Mouse (Mus musculus) liver, embryonic 11.5 days (tissue): Measurements from ENCODE around the gene Psmd12. TPM values are rescaled to one million over a fixed set of nuclear protein-coding genes. Genes with fewer than 3 reads are reported as not detected.
A peak's percentile ranks its signal among the peaks of the same experiment; 100 is the strongest.

Experiments
- ATAC-seq: fragments of 200-750 bp; cut with Nextera tagmentation; replicated peaks from 2 replicates; pipeline ENCODE4 v1.8.0; 2017; ENCODE audit warnings: moderate number of reproducible peaks, mild to moderate bottlenecking, moderate TSS enrichment, moderate library complexity; ENCODE audit not compliant: low FRiP score
- DNase-seq: peaks from one replicate; pipeline ENCODE4 v3.0.0-alpha.2; 2017; ENCODE audit warnings: low spot score
- H3K27ac ChIP-seq: fragments of 300-500 bp; sonication (generic); 2 replicates; pipeline ENCODE4 v1.5.1; 2014; ENCODE audit warnings: mild to moderate bottlenecking, low read depth, low read length, control low read depth
- H3K27me3 ChIP-seq: fragments of 300-500 bp; sonication (generic); replicated peaks from 2 replicates; pipeline ENCODE4 v1.6.1; 2014; ENCODE audit warnings: low read length, mixed read lengths; ENCODE audit not compliant: control insufficient read depth, insufficient read depth
- H3K36me3 ChIP-seq: fragments of 300-500 bp; sonication (generic); 2 replicates; pipeline ENCODE4 v1.6.1; 2014; ENCODE audit warnings: mild to moderate bottlenecking, low read length, moderate library complexity, mixed read lengths; ENCODE audit not compliant: control insufficient read depth, insufficient read depth
- H3K4me1 ChIP-seq: fragments of 300-500 bp; sonication (generic); replicated peaks from 2 replicates; pipeline ENCODE4 v1.6.1; 2014; ENCODE audit warnings: low read length, mixed read lengths; ENCODE audit not compliant: control insufficient read depth, insufficient read depth
- H3K4me2 ChIP-seq: fragments of 300-500 bp; sonication (generic); 2 replicates; pipeline ENCODE4 v1.6.1; 2014; ENCODE audit warnings: mild to moderate bottlenecking, control low read depth, moderate library complexity
- H3K4me3 ChIP-seq: fragments of 300-500 bp; sonication (generic); 2 replicates; pipeline ENCODE4 v1.5.1; 2014; ENCODE audit warnings: low read depth, low read length, control low read depth
- H3K9ac ChIP-seq: fragments of 300-500 bp; sonication (generic); 2 replicates; pipeline ENCODE4 v1.6.1; 2014; ENCODE audit warnings: low read depth, low read length, control low read depth
- H3K9me3 ChIP-seq: fragments of 300-500 bp; sonication (generic); 2 replicates; pipeline ENCODE4 v1.6.1; 2016; ENCODE audit warnings: low read length, inconsistent platforms, mixed read lengths; ENCODE audit not compliant: control insufficient read depth
- WGBS: fragments of 180-500 bp; shearing (Covaris S2); extraction: QIAGEN DNeasy Blood & Tissue Kit; methylation state at CpG from one replicate; pipeline ENCODE4 v1.1.7; 2014; 5-methylcytosine and 5-hydroxymethylcytosine counted together
- polyA plus RNA-seq: library from polyadenylated mRNA; unstranded; fragments of >200 nt; fragmentation: Nextera tagmentation; extraction: Ambion mirVana; gene quantifications from 2 replicates; pipeline ENCODE4 v1.2.1, GENCODE M21; 2014

Psmd12 gene
- polyA plus RNA-seq, 1 experiment from 2014 or later: 222 TPM

DNA sequence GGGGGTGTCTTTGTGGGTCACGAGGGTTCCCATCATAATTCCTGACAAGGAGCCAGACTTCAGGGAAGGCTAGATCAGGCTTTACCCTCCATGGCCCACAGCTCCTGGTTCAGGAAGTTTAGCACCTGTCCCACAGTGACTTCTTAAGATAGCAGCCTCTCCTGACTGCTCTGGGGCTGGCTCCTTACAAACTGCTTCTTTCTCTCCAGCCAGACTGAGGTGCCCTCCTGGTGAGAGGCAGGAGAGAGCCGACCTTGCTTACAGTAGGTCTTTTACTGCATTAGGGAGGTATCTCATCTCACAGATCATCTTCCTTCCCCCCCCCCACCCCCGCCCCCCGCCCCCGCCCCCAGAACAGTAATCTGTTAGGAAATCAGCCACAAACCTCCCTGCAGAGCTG lies 53.0 kb downstream of the Psmd12 start:
- WGBS: 30% methylated on average over 5 of the region's 5 CpGs

GRCm38 (mm10) chr11:107538994-107539393 lies 59.7 kb downstream of the Psmd12 start:
- no peak overlapping the region for H3K27ac ChIP-seq
- no peaks in the 10 kb centered on the region for H3K4me1 ChIP-seq
- no peak overlapping the region for H3K9ac ChIP-seq
- no peaks in the 10 kb centered on the region for H3K9me3 ChIP-seq
- H3K4me3 ChIP-seq: no peak overlapping the region
- DNase-seq: no peak
- no peaks in the 10 kb centered on the region for H3K27me3 ChIP-seq
- no peak for ATAC-seq
- 88% methylated on average over 4 of the region's 4 CpGs for WGBS
- no peak overlapping the region for H3K4me2 ChIP-seq
- no peaks in the 10 kb centered on the region for H3K36me3 ChIP-seq

More for the DNA sequence above, 53.0 kb downstream of the Psmd12 start:
- no peak overlapping the region for H3K9ac ChIP-seq
- ATAC-seq: no peak
- no peak for DNase-seq
- H3K4me2 ChIP-seq: no peak overlapping the region
- no peaks in the 10 kb centered on the region for H3K9me3 ChIP-seq
- no peak overlapping the region for H3K27ac ChIP-seq
- no peaks in the 10 kb centered on the region for H3K36me3 ChIP-seq
- H3K4me3 ChIP-seq: no peak overlapping the region
- H3K27me3 ChIP-seq: no peaks in the 10 kb centered on the region
- H3K4me1 ChIP-seq: peaks cover 5% of the 10 kb centered on the region; the same call in 1 of the 2 replicates

GRCm38 (mm10) chr11:107540339-107540738 lies 61.1 kb downstream of the Psmd12 start:
- no peak for ATAC-seq
- DNase-seq: no peak
- H3K9me3 ChIP-seq: no peaks in the 10 kb centered on the region
- H3K27me3 ChIP-seq: no peaks in the 10 kb centered on the region
- H3K9ac ChIP-seq: no peak overlapping the region
- no peak overlapping the region for H3K4me2 ChIP-seq
- no peak overlapping the region for H3K27ac ChIP-seq
- WGBS: 40% methylated on average over 1 of the region's 1 CpGs
- no peak overlapping the region for H3K4me3 ChIP-seq
- no peaks in the 10 kb centered on the region for H3K4me1 ChIP-seq
- H3K36me3 ChIP-seq: no peaks in the 10 kb centered on the region

GRCm38 (mm10) chr11:107545747-107546476 lies 66.6 kb downstream of the Psmd12 start:
- Histone ChIP-seq H3K27ac (no peak overlapping the region), H3K4me2 (peak overlapping the region; percentile 100; the same call in 1 of the 2 replicates), H3K9me3 (no peaks in the 10 kb centered on the region), H3K36me3 (peaks cover under 1% of the 10 kb centered on the region; the same call in 1 of the 2 replicates), H3K4me1 (peaks cover 16% of the 10 kb centered on the region), H3K27me3 (0 out of 2 replicates have a peak, but pooled peaks cover 3% of the 10 kb centered on the region), H3K4me3 (peak overlapping the region; percentile 98), H3K9ac (no peak overlapping the region)
- 39% methylated on average over 13 of the region's 13 CpGs for WGBS
- ATAC-seq (no peak), DNase-seq (no peak)

GRCm38 (mm10) chr11:107546667-107547301 lies 67.5 kb downstream of the Psmd12 start:
- WGBS: 0% methylated on average over 33 of the region's 37 CpGs
- Histone ChIP-seq H3K36me3 (peaks cover 7% of the 10 kb centered on the region; the same call in 1 of the 2 replicates), H3K9ac (peak overlapping the region; percentile 71), H3K27ac (peak overlapping the region; percentile 28; the same call in 1 of the 2 replicates), H3K9me3 (no peaks in the 10 kb centered on the region), H3K4me3 (peak overlapping the region; percentile 98), H3K27me3 (0 out of 2 replicates have a peak, but pooled peaks cover 3% of the 10 kb centered on the region), H3K4me1 (peaks cover 23% of the 10 kb centered on the region), H3K4me2 (peak overlapping the region; percentile 100)
- DNase-seq (peak; percentile 68), ATAC-seq (peak; percentile 13; the same call in 1 of the 2 replicates)

DNA sequence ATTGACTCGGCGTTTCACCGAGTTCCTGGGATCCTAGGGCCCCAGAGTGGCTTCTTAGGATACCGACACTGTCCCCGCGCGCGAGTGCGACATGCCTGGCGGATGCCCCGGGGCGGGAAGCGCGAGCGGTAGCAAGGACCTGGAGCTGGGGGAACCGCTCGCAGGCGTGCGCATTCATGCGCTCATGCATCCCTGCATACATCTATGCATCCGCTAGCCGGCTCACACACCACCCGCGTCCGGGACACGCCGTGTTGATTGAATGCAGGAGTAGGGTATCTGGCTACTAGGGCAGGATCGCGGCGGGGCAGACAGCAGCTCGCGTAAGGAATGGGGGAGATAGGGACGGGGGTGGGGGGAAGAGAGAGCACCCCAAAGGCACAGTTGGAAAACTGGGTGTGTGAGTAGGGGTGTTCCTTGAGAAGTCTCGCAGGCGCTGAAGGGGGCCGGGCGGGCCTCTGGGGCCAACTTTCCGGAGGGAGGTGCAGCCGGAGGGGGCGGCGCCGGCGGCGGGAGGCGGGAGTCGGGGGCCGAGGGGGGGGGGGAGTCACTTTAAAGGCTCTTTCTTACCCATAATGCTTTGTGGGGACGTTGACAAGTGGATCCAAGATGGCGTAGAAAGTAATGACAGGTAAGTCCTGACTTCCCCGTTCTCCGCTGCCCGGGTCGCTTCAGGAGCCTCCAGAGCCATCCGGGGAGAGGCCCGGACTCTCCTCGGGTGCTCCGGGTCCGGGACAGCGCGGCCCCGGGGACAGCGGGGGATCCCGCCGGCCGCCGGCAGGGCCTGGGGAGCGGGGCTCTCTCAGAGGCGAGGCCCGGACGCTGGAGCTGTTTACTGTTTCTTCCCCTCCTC lies 68.3 kb downstream of the Psmd12 start, which contains the start of gene Helz:
Helz (plus strand) TSS at position 580 of the 853 bp plus-strand sequence.
- ATAC-seq: peak; percentile 84
- H3K36me3 ChIP-seq: peaks cover 7% of the 10 kb centered on the region; the same call in 1 of the 2 replicates
- peak within 1 kb of the TSS; percentile 28; the same call in 1 of the 2 replicates for H3K27ac ChIP-seq
- peak within 1 kb of the TSS; percentile 98 for H3K4me3 ChIP-seq
- WGBS: under 1% methylated on average over 70 of the region's 70 CpGs
- no peaks in the 10 kb centered on the region for H3K9me3 ChIP-seq
- H3K9ac ChIP-seq: peak within 1 kb of the TSS; percentile 93
- peaks cover 28% of the 10 kb centered on the region for H3K4me1 ChIP-seq
- peak; percentile 91 for DNase-seq
- H3K4me2 ChIP-seq: peak within 1 kb of the TSS; percentile 100
- H3K27me3 ChIP-seq: 0 out of 2 replicates have a peak, but pooled peaks cover 3% of the 10 kb centered on the region

GRCm38 (mm10) chr11:107548204-107548975 lies 69.1 kb downstream of the Psmd12 start:
- DNase-seq: peak; percentile 42
- Histone ChIP-seq H3K4me2 (peak overlapping the region; percentile 100), H3K9ac (peak overlapping the region; percentile 93), H3K27ac (peak overlapping the region; percentile 28; the same call in 1 of the 2 replicates), H3K4me1 (peaks cover 28% of the 10 kb centered on the region), H3K4me3 (peak overlapping the region; percentile 98), H3K9me3 (no peaks in the 10 kb centered on the region), H3K36me3 (peaks cover 7% of the 10 kb centered on the region; the same call in 1 of the 2 replicates), H3K27me3 (0 out of 2 replicates have a peak, but pooled peaks cover 3% of the 10 kb centered on the region)
- 6% methylated on average over 29 of the region's 39 CpGs for WGBS
- peak; percentile 33 for ATAC-seq
